Comparison of ENCODE assay signal across 11 mouse cellular contexts in genomic region chrX:57431610-57432009, GRCm38 (mm10). TPM values are rescaled to one million over a fixed set of nuclear protein-coding genes. Genes with fewer than 3 reads are reported as not detected.
DNase-seq lines count a peak whose midpoint lies in the region; ATAC-seq and TF ChIP-seq lines count a peak whose summit lies in the region.
"Had no signal": no experiment of that assay in that cellular context is flagged by ENCODE, and none has a peak within 500 bp of the region (broad histone marks: within the 10 kb centered on the region; RNA-seq: fewer than 3 reads in every experiment).

No protein-coding gene starts in this region.

- H3K9me3 ChIP-seq in hindbrain, embryonic 14.5 days (ENCODE audit: control insufficient read depth, low read length) = no peaks in the 10 kb centered on the region
- H3K9me3 ChIP-seq in hindbrain, embryonic 10.5 days = no peaks in the 10 kb centered on the region
- no peaks in the 10 kb centered on the region for H3K9me3 ChIP-seq in stomach, postnatal 0 days (ENCODE audit: control insufficient read depth, low read length)

- H3K4me2 ChIP-seq in hindbrain, embryonic 14.5 days (replicated peaks) = no peak overlapping the region
- H3K4me2 ChIP-seq in stomach, postnatal 0 days (replicated peaks; ENCODE audit: low read depth) = no peak overlapping the region

- TF ChIP-seq CTCF in stomach, postnatal 0 days (IDR thresholded peaks at IDR 0.05; ENCODE audit: low read depth) = peak; percentile 70

- H3K4me1 ChIP-seq in hindbrain, embryonic 14.5 days (replicated peaks; ENCODE audit: control insufficient read depth, insufficient read depth, low read length) = no peaks in the 10 kb centered on the region
- no peaks in the 10 kb centered on the region for H3K4me1 ChIP-seq in hindbrain, embryonic 10.5 days (replicated peaks)
- H3K4me1 ChIP-seq in stomach, postnatal 0 days (replicated peaks; ENCODE audit: control insufficient read depth, insufficient read depth) = no peaks in the 10 kb centered on the region

- peak; percentile 75 for DNase-seq in hindbrain, embryonic 14.5 days (ENCODE audit: low spot score)
- DNase-seq in hindbrain, embryonic 10.5 days (ENCODE audit: low spot score) = no peak
- peak; percentile 2 for DNase-seq in lung, postnatal 25 days (ENCODE audit: low spot score)
- DNase-seq in lung, adult 18-20 months = no peak
- peak; percentile 12 for DNase-seq in brain, adult 2 months (ENCODE audit: low read depth, low spot score)
- no peak for DNase-seq in stomach, postnatal 0 days (ENCODE audit: low spot score)
- no peak for DNase-seq in yolk sac, embryonic 10.5 days (ENCODE audit: low spot score)
- DNase-seq: heart, postnatal 4 days had no signal

- no peaks in the 10 kb centered on the region for H3K27me3 ChIP-seq in hindbrain, embryonic 14.5 days (ENCODE audit: control insufficient read depth, insufficient read depth, low read length)
- no peaks in the 10 kb centered on the region for H3K27me3 ChIP-seq in hindbrain, embryonic 10.5 days (ENCODE audit: insufficient read depth, poor library complexity, severe bottlenecking)
- no peaks in the 10 kb centered on the region for H3K27me3 ChIP-seq in stomach, postnatal 0 days (ENCODE audit: control insufficient read depth, insufficient read depth, low read length)

- H3K4me3 ChIP-seq in hindbrain, embryonic 14.5 days (replicated peaks; ENCODE audit: low read length) = no peak overlapping the region
- H3K4me3 ChIP-seq in hindbrain, embryonic 10.5 days = no peak overlapping the region
- no peak overlapping the region for H3K4me3 ChIP-seq in stomach, postnatal 0 days (ENCODE audit: low read depth, low read length)
- H3K4me3 ChIP-seq: myocyte had no signal

- no peak for TF ChIP-seq EP300 in stomach, postnatal 0 days (optimal IDR thresholded peaks at IDR 0.05)

- 9% methylated on average over 2 of the region's 2 CpGs for WGBS in hindbrain, embryonic 14.5 days
- 7% methylated on average over 2 of the region's 2 CpGs for WGBS in hindbrain, embryonic 10.5 days
- WGBS in stomach, postnatal 0 days = 5% methylated on average over 2 of the region's 2 CpGs

- H3K9ac ChIP-seq in hindbrain, embryonic 14.5 days = no peak overlapping the region
- no peak overlapping the region for H3K9ac ChIP-seq in stomach, postnatal 0 days (ENCODE audit: low read length)

- H3K27ac ChIP-seq in hindbrain, embryonic 14.5 days = no peak overlapping the region
- no peak overlapping the region for H3K27ac ChIP-seq in hindbrain, embryonic 10.5 days
- H3K27ac ChIP-seq in stomach, postnatal 0 days (replicated peaks) = no peak overlapping the region

- H3K36me3 ChIP-seq in hindbrain, embryonic 14.5 days (replicated peaks; ENCODE audit: control insufficient read depth, insufficient read depth) = no peaks in the 10 kb centered on the region
- H3K36me3 ChIP-seq in hindbrain, embryonic 10.5 days = no peaks in the 10 kb centered on the region
- no peaks in the 10 kb centered on the region for H3K36me3 ChIP-seq in stomach, postnatal 0 days (ENCODE audit: control insufficient read depth, insufficient read depth, low read length)

- no peak for ATAC-seq in hindbrain, embryonic 14.5 days (ENCODE audit: low FRiP score)
- no peak for ATAC-seq in stomach, postnatal 0 days (ENCODE audit: low FRiP score, low TSS enrichment)

RNA-seq across cellular contexts. Expression of gene Gm364, which starts 22.7 kb away (rescaled TPM):
- not detected in 2 replicates for polyA plus RNA-seq in hindbrain, embryonic 14.5 days (2014; fragmentation: Nextera tagmentation; extraction: Ambion mirVana)
- not detected in 2 replicates for polyA plus RNA-seq in hindbrain, embryonic 10.5 days (2016; fragmentation: Nextera tagmentation; extraction: Ambion mirVana)
- polyA plus RNA-seq in stomach, postnatal 0 days (2015; fragmentation: Nextera tagmentation; extraction: Ambion mirVana) = not detected in 2 replicates
- polyA plus RNA-seq: limb, embryonic 11.5 days; spleen, adult 2 months had no signal

RNA-seq across cellular contexts. Expression of gene Rbmx, which starts 38.8 kb away (rescaled TPM):
- 175 and 179 TPM in 2 replicates for polyA plus RNA-seq in hindbrain, embryonic 14.5 days (2014; fragmentation: Nextera tagmentation; extraction: Ambion mirVana)
- polyA plus RNA-seq in hindbrain, embryonic 10.5 days (2016; fragmentation: Nextera tagmentation; extraction: Ambion mirVana) = 190 and 204 TPM in 2 replicates
- polyA plus RNA-seq in stomach, postnatal 0 days (2015; fragmentation: Nextera tagmentation; extraction: Ambion mirVana) = 37.2 and 37.9 TPM in 2 replicates

Comparison
In these comparisons a context has a peak if more than half of its experiments do, and no peak if none do; other contexts are left out.
1. DNase-seq: peak in hindbrain, embryonic 14.5 days (single experiment), lung, postnatal 25 days (single experiment) and brain, adult 2 months (single experiment); none in hindbrain, embryonic 10.5 days (single experiment), lung, adult 18-20 months (0 of 2), stomach, postnatal 0 days (single experiment) and yolk sac, embryonic 10.5 days (single experiment).